Mouse (Mus musculus) lung, postnatal 0 days (tissue): ENCODE data around the gene Ppm1k. TPM values are rescaled to one million over a fixed set of nuclear protein-coding genes. Genes with fewer than 3 reads are reported as not detected.
A peak's percentile ranks its signal among the peaks of the same experiment; 100 is the strongest.
"Not testable (repeated sequence)": the region's sequence is repeated elsewhere in the genome, so short reads cannot be mapped to it uniquely, and the experiment has no call there.

Experiments used
- ATAC-seq: fragments of 200-750 bp; cut with Nextera tagmentation; 2 replicates; pipeline ENCODE4 v1.8.0; 2017; ENCODE audit warnings: moderate library complexity
- DNase-seq: peaks from one replicate; pipeline ENCODE4 v3.0.0-alpha.2; 2016; ENCODE audit warnings: low spot score
- H3K27ac ChIP-seq: fragments of 300-500 bp; sonication (generic); 2 replicates; pipeline ENCODE4 v1.5.1; 2014; ENCODE audit warnings: antibody characterized with exemption, mild to moderate bottlenecking, low read length, mixed read lengths
- H3K27me3 ChIP-seq: fragments of 300-500 bp; sonication (generic); replicated peaks from 2 replicates; pipeline ENCODE4 v1.6.1; 2014; ENCODE audit warnings: low read length, mixed read lengths; ENCODE audit not compliant: insufficient read depth
- H3K36me3 ChIP-seq: fragments of 300-500 bp; sonication (generic); 2 replicates; pipeline ENCODE4 v1.6.1; 2014; ENCODE audit warnings: low read length, mixed read lengths; ENCODE audit not compliant: insufficient read depth
- H3K4me1 ChIP-seq: fragments of 300-500 bp; sonication (generic); 2 replicates; pipeline ENCODE4 v1.6.1; 2014; ENCODE audit warnings: antibody characterized with exemption, low read depth, low read length, mixed read lengths; ENCODE audit not compliant: insufficient read depth
- H3K4me2 ChIP-seq: fragments of 300-500 bp; sonication (generic); replicated peaks from 2 replicates; pipeline ENCODE4 v1.6.1; 2014; ENCODE audit warnings: low read depth, mild to moderate bottlenecking, low read length, moderate library complexity, mixed read lengths
- H3K4me3 ChIP-seq: fragments of 300-500 bp; sonication (generic); 2 replicates; pipeline ENCODE4 v1.5.1; 2014; ENCODE audit warnings: low read depth, low read length
- H3K9ac ChIP-seq: fragments of 300-500 bp; sonication (generic); replicated peaks from 2 replicates; pipeline ENCODE4 v1.6.1; 2014; ENCODE audit warnings: low read depth, mild to moderate bottlenecking
- H3K9me3 ChIP-seq: fragments of 300-500 bp; sonication (generic); 2 replicates; pipeline ENCODE4 v1.6.1; 2016; ENCODE audit warnings: low read length, mixed read lengths
- CTCF ChIP-seq: IDR thresholded peaks from 2 replicates; pipeline ENCODE4 v1.5.1; 2016; ENCODE audit warnings: antibody characterized with exemption, mild to moderate bottlenecking
- EP300 ChIP-seq: IDR thresholded peaks from 2 replicates; pipeline ENCODE4 v1.6.1; 2016; ENCODE audit warnings: antibody characterized with exemption, mild to moderate bottlenecking, control low read depth
- WGBS: fragments of 180-500 bp; shearing (Covaris S2); extraction: QIAGEN DNeasy Blood & Tissue Kit; methylation state at CpG from one replicate; pipeline ENCODE4 v1.1.7; 2014; 5-methylcytosine and 5-hydroxymethylcytosine counted together
- polyA plus RNA-seq: library from polyadenylated mRNA; unstranded; fragments of >200 nt; fragmentation: Nextera tagmentation; extraction: Ambion mirVana; gene quantifications from 2 replicates; pipeline ENCODE4 v1.2.1, GENCODE M21; 2015

Gene Ppm1k
- polyA plus RNA-seq, 1 experiment from 2014 or later: 5.5 TPM

DNA sequence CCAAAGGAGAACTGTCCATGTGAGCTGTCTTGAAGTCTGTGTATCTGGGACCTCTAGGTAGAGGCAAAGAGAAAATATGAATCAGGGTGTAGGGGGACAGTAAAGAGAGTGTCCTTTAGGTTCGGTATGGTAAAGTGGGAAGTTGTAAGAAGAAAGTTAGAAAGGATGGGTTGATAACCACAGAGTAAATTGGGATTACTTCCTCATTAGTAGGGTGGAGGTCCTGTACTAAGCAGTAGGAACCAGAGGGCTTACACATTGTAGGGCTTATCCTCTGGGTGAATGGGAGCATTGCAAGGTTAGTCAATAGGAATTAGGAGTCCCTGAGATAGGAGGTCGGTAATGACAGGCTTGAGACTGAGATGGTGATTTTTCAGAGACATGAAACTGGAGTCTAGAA is 32.4 kb upstream of the Ppm1k start:
- Histone ChIP-seq H3K27ac (no peak overlapping the region), H3K4me2 (no peak overlapping the region), H3K4me1 (no peaks in the 10 kb centered on the region), H3K27me3 (no peaks in the 10 kb centered on the region), H3K9me3 (no peaks in the 10 kb centered on the region), H3K9ac (no peak overlapping the region), H3K4me3 (no peak overlapping the region), H3K36me3 (no peaks in the 10 kb centered on the region)
- 87% methylated on average over 2 of the region's 2 CpGs for WGBS
- DNase-seq (no peak), ATAC-seq (no peak)
- TF ChIP-seq CTCF (no peak), EP300 (no peak)

DNA sequence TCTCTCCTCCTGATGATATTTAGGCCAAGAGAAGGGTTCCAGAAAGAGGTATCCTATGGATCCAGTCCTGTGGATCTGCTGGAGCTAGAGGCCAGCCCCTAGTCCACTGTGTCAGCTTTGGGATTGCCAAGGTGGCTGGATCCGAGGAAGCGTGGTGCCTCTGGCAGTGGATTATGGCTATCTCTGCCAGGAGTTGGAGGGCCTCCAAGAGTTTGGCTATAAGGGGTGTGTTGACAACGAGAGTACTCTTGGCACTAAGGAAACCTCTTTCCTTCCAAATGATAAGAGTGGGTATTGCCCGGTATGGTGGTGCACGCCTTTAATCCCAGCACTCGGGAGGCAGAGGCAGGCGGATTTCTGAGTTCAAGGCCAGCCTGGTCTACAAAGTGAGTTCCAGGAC is 30.2 kb upstream of the Ppm1k start:
- Histone ChIP-seq H3K27me3 (no peaks in the 10 kb centered on the region), H3K4me3 (no peak overlapping the region), H3K4me1 (no peaks in the 10 kb centered on the region), H3K9me3 (no peaks in the 10 kb centered on the region), H3K36me3 (no peaks in the 10 kb centered on the region), H3K9ac (no peak overlapping the region), H3K27ac (no peak overlapping the region), H3K4me2 (no peak overlapping the region)
- DNase-seq (no peak), ATAC-seq (no peak)
- TF ChIP-seq CTCF (no peak), EP300 (no peak)
- WGBS: 81% methylated on average over 7 of the region's 7 CpGs

- no peak for ATAC-seq
- 87% methylated on average over 1 of the region's 1 CpGs for WGBS
- H3K36me3 ChIP-seq: no peaks in the 10 kb centered on the region
- no peak overlapping the region for H3K4me2 ChIP-seq
- no peaks in the 10 kb centered on the region for H3K4me1 ChIP-seq
- TF ChIP-seq CTCF (no peak), EP300 (no peak)
- no peaks in the 10 kb centered on the region for H3K27me3 ChIP-seq
- no peaks in the 10 kb centered on the region for H3K9me3 ChIP-seq
- H3K4me3 ChIP-seq: no peak overlapping the region
- H3K27ac ChIP-seq: no peak overlapping the region
- H3K9ac ChIP-seq: no peak overlapping the region
- DNase-seq: no peak
Observed at GRCm38 (mm10) chr6:57563454-57563853, 28.2 kb upstream of the Ppm1k start.

DNA sequence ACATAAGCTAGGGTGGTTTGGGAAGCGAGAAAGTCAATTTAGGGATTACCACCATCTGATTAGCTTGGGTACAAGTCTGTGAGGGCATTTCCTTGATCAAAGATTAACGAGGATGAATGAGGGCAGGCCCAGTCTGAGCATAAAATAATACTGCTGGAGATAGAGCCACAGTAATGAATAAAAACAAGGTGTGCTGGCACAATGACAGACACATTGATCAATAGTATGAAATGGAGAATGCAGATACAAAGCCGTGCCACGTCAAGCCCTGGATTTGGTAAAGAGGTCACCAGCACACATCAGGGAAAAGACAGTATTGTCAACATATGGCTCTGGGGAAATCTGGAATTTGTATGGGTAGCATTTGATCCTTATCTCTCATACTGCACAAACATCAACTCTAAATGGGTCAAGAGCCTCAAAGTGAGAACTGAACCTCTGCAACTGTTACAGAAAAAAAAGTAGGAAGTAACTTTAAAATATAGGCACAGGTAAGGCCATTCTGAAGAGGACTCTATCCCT is 22.6 kb upstream of the Ppm1k start:
- DNase-seq: no peak
- ATAC-seq: no peak
- WGBS: 48% methylated on average over 4 of the region's 4 CpGs

GRCm38 (mm10) chr6:57551211-57551796 is 16.0 kb upstream of the Ppm1k start:
- DNase-seq (no peak), ATAC-seq (no peak)
- Histone ChIP-seq H3K36me3 (no peaks in the 10 kb centered on the region), H3K4me2 (no peak overlapping the region), H3K4me3 (no peak overlapping the region), H3K9ac (no peak overlapping the region), H3K4me1 (no peaks in the 10 kb centered on the region), H3K27ac (no peak overlapping the region), H3K27me3 (no peaks in the 10 kb centered on the region), H3K9me3 (no peaks in the 10 kb centered on the region)
- 36% methylated on average over 3 of the region's 3 CpGs for WGBS
- no peak for TF ChIP-seq EP300
- TF ChIP-seq CTCF: no peak

More for the DNA sequence above, 22.6 kb upstream of the Ppm1k start:
- Histone ChIP-seq H3K27ac (no peak overlapping the region), H3K27me3 (no peaks in the 10 kb centered on the region), H3K9me3 (no peaks in the 10 kb centered on the region), H3K4me1 (no peaks in the 10 kb centered on the region), H3K9ac (no peak overlapping the region), H3K4me2 (no peak overlapping the region), H3K4me3 (no peak overlapping the region), H3K36me3 (no peaks in the 10 kb centered on the region)
- TF ChIP-seq EP300 (no peak), CTCF (no peak)

DNA sequence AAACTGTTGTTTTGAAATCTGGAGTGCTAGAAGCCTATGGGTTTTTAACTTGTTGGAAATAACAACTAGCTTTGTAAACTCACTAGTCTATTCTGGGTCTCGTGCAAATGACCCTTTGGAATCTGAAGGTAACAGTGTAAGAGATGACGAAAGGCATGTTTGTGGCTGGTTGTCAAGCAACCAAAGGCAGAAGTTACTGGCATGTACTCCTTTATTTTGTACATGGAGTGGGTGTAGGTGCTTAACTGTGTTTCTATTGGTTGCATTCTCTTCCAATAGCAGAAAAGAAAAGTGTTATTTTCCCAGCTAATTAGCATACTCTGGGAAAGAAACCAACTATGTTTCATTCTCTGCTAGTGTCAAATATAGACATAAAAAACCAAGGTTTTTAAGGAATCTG is 9.6 kb upstream of the Ppm1k start:
- Histone ChIP-seq H3K36me3 (no peaks in the 10 kb centered on the region), H3K9ac (no peak overlapping the region), H3K4me3 (no peak overlapping the region), H3K27ac (no peak overlapping the region), H3K4me1 (no peaks in the 10 kb centered on the region), H3K9me3 (no peaks in the 10 kb centered on the region), H3K4me2 (no peak overlapping the region), H3K27me3 (no peaks in the 10 kb centered on the region)
- DNase-seq (peak; percentile 89), ATAC-seq (peak; percentile 90)
- WGBS: 44% methylated on average over 2 of the region's 2 CpGs
- peak; percentile 66 for TF ChIP-seq EP300
- no peak for TF ChIP-seq CTCF

DNA sequence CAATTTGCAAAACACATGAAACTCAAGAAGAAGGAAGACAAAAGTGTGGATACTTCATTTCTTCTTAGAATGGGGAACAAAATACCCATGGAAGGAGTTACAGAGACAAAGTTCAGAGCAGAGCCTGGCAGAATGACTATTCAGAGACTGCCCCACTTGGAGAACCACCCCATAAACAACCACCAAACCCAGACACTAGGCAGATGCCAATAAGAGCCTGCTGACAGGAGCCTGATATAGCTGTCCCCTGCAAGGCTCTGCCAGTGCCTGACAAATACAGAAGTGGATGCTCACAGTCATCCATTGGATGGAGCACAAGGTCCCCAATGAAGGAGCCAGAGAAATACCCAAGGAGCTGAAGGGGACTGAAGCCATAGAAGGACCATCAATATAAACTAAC is 8.3 kb upstream of the Ppm1k start:
- ATAC-seq, H3K27ac ChIP-seq, H3K9ac ChIP-seq, H3K9me3 ChIP-seq, H3K36me3 ChIP-seq, DNase-seq, H3K4me1 ChIP-seq, H3K4me3 ChIP-seq, H3K4me2 ChIP-seq, H3K27me3 ChIP-seq: not testable (repeated sequence)
